Mouse (Mus musculus): ENCODE measurements around the gene Slc13a2. TPM values are rescaled to one million over a fixed set of nuclear protein-coding genes. Genes with fewer than 3 reads are reported as not detected.

The Slc13a2 gene
- total and polyA plus RNA-seq, 3 experiments, result 0.20 TPM; not detected in 2

- DNase-seq, result no peak
Measured at GRCm38 (mm10) chr11:78434052-78434451, 12.0 kb upstream of the Slc13a2 start.

- DNase-seq, result no peak
Measured at GRCm38 (mm10) chr11:78431176-78431575, 9.2 kb upstream of the Slc13a2 start.

DNA sequence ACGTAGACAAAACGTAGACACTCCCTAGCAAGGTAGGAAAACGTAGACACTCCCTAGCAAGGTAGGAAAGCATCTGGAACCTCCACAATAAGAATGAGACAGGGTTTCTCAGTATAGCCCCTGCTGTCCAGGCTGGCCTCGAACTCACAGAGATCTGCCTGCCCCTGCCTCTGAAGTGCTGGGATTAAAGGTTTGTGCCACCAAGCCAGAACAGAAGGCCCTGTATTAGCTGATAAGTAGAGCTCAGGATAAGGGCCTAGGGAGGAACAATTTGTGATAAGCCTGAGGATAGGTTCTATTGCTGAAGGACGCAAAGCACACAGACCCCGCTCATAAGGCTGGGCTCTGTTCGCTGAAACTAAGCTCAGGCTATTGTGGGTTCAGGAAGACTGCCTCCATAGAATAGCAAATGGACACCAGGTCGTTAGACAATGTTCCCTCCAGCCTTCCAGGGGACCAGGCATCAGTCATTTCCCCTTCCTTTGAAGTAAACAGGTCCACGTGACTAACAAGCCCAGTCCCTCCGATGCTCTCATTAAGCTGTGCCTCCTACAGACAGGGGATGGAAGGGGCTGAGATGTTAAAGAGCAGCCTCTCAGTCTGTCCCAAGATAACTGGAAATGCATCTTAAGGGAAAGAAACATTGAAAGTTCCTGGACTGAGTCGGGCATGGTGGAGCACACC lies 8.3 kb upstream of the Slc13a2 start:
- DNase-seq, result no peak

DNA sequence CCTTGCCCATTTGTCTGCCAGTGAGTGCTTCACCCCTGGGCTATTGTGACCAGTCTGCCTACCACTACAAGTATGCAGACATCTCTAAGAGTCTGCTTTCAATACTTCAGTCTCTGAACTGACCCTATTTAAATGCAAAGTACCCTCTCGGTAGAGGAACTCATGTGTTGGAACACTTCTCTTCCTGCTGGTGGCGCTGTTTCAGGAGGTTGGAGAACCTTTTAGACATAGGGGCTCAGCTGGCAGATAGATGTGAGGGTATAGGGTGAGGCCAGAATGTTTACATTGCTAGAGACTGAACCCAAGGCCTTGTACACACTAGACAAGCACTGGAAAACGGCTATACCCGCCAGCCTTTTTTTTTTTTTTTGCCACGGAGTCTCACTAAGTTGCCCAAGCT lies 6.3 kb upstream of the Slc13a2 start:
- no peak for DNase-seq

DNA sequence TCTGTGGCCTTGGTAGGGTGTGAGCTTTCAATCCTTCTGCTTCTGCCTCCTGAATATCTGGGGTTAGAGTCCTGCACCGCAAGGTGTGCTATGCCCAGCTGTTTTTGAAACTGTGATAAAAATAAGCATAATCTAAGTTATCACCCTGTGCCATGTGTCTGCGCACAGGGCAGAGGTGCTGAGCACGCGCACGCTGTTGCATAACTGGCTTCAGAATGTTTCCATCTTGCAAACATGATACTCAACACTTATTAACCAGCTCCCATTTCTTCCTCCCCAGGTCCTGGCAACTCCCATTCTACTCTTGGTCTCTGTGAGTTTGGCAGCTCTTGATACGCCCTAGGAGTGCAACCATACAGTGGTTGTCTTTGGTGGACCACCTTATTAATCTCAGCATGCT lies 5.6 kb upstream of the Slc13a2 start:
- no peak for DNase-seq

DNA sequence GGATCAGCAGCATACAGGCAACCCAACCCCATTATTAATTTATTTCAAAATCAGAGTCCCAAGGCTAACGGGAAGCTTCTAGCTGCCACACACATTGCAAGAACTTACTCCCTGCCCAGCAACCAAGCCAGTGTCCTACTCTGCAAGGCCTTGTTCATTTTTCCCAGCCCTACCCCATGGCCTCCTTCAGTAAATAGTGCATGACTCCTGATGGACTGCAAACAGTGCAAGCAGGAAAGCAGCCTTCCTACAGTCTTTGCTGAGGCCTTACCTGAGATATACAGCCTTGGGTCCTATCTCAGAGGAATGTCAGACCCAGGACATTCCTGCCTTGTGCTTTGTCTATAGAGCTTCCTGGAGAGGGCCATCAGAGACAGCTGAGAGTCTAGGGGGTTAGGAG lies 3.6 kb upstream of the Slc13a2 start:
- DNase-seq, result peak; percentile 49

DNA sequence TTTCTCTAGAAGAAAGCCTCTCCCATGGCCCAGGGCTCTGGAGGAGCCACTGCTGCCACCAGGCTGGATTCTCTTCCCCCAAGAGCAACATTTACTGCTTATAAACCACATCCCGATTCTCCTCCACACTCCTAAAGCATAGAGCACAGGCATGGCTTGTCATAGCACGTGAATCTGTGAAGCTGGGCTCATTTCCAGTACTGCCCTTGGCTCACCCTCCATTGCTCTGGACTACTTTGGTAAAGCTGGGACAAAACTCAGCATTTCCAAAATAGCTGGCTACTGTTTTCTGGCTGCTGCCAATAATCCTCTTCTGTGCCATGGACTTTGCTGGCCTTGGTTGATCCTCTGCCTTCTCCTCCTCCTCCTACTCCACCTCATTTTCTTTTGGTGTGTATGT lies 2.3 kb upstream of the Slc13a2 start:
- peak; percentile 81 for DNase-seq

DNA sequence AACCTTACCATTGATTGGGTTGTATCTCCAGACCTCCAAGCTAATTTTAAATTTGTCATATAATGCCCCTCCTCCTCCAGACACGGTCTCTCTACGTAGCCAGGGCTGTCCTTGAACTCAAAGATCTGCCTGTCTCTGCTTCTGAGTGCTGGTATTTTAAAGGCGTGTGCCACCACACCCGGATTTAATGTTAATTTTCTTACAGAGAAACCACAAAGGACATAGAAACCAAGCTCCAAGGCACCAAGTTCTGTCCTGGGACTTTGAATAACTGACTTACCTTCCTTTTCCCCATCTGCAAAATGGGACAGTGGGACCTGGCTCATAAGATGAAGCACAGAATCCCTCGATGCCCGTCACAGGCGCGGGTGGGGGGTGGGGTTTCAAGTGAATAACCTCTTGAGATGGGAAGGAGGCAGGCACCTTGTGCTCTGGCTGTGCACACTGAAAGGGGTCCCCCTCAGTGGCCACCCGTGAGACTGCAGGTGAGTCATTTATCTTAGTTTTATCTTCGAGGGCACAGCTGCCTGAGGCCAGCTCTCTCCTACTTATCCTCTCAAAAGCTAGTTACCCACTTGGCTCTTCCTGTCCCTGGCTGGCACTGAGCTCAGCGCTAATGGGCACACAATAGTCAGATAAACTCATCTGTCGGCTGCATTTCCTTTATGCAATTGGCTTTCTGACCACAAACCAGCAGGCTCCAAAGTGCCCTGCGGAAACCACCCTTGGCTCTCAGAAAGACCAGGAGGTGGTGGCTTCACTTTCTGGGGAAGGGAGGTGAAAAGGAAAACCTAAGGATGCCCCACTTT lies 612 bp downstream of the Slc13a2 start:
- DNase-seq, result no peak

DNA sequence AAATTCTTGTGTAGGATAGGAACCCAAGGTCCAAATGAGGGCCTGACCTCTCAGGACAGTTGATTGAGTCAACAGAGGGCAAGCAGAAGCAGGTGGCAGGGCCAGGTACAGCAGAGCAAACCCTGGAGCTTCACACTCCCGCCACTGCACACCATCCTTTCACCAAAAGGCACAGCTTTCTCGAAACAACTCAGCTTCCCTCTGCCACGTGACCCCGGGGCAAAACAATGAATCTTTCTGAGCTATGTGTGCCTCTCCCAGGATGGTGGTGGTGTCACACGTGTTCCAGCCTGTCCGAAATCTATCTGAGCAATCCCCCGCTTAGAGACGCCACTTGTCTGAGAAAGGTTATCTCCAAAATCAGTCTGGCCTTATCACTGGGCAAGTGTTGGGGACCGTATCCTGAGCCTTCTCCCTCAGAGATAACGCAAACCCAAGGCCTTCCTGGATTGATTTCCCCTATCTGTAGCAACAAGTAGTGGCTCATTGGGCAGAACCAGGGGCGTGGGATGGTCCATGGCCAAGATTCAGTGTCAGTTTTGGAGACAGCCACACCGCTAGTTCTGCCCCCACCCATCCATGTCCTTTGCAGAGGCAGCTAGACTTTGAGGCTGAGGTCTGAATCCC lies 1.6 kb downstream of the Slc13a2 start:
- DNase-seq, result no peak

- no peak for DNase-seq
Measured at GRCm38 (mm10) chr11:78416854-78417253, 5.2 kb downstream of the Slc13a2 start.

DNA sequence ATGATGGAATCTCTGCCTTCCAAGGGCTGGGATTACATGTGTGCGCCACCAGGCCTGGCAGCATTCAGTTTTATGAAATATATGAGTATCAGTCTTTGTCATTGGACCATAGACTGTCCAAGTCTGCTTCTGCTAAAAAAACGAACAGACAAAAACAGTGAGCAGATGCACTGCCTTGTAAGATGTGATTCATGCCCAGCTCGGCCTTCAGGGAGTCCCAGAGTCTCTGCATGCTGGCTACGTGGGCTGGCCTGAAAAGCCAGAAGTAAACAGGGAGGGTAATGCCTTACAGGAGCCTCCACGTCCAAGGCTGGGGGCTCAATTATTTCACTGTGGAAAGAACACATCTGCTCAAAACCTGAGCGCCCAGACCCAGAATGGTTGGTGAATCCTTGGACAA lies 9.2 kb downstream of the Slc13a2 start:
- peak; percentile 82 for DNase-seq

GRCm38 (mm10) chr11:78412324-78412850 lies 9.6 kb downstream of the Slc13a2 start:
- no peak for DNase-seq

DNA sequence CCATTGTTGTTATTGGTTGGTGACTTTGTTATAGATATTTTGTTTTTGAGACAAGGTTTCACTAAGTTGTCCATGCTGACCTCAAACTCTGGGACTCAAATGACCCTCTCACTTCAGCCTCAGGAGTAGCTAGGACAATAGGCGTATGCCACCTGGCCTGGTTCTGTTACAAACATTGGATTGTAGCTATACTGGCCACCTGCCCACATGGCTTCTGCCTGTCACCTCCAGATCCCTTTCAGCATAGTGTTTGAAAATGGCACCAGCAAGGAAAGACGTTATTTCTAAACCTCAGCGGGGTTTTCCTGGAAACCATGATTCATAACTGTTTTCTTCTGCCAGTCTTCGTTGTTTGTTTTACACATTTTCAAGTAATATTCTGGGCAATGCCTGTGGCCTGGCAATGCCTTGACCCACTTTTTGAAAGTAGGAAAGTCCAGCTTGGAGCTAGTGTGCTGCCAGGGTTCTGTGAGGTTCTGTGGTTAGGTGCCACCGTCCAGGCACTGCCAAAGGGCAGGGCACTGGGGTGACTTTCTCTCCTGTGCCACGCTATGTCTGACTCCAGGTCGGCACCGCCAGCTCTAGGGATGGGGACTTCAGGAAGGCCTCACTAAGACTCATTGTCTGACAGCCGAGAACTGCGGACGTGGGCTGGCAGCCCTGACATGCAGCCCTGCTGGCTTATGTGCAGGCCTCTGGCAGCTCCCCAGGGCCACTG lies 10.3 kb downstream of the Slc13a2 start:
- peak; percentile 87 for DNase-seq

DNA sequence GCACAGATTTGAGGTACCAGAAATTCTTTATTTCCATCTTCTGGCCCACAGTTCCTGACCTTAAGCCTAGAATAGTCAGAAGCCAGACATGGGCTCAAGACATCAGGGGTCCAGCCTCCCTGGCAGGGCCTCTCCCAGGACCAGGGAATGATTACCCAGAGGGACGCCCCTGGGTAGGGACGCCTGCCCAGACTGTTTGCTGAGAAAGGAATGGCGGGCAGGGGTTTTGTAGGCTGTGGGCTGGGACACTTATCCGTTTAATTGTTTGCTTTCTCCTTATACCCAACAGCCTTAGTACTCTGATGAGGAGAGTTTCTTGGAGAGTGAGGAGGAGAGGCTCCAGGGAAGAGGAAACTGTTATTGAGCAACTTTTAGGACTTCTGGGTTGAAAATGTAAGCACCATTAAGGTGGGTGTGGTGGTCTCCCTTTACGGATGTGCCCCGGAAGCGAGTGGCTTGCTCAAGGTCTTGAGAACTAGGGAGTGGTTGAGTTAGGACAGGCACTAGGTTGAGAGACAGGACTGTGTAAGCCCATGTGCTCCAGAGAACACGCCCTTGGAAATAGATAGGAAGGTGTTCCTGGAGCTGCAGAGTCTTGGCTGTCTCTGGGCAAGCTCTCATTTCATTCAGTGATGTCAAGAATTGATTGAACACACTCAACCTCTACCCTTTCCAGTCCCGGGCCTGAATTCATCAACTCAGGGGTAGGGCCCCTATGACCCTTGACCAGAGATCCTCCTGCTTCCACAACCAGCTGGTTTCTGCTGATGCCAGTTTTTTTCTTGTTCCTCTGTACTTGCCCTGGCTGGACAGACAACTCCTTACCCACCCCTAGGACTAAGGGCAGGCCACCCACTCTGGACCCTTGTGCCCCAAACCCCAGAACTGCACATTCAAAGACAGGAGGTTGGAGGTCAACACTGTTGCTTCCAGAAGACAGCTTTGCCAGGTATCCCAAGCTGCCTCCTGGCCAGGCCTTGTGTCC lies 13.5 kb downstream of the Slc13a2 start:
- no peak for DNase-seq

DNA sequence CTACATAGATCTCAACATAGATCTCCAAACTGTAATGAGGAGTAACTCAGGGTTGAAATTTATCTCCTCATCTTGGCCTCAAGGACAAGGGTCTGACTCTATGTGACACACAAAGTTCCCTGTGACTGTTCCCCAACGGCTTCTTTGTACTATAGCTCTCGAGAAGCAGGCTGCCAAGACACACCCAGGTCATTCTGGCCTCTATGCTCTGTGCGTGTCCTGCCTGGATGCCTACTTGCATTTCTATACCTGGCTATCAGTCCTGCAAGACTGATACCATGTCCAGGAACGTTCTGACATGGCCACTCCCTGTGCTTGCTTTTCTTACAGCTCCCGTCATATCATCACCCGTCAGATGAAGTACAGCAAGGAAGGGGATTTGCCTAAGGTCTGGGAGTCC lies 20.0 kb downstream of the Slc13a2 start:
- DNase-seq, result no peak

GRCm38 (mm10) chr11:78401469-78401868 lies 20.5 kb downstream of the Slc13a2 start:
- no peak for DNase-seq

DNA sequence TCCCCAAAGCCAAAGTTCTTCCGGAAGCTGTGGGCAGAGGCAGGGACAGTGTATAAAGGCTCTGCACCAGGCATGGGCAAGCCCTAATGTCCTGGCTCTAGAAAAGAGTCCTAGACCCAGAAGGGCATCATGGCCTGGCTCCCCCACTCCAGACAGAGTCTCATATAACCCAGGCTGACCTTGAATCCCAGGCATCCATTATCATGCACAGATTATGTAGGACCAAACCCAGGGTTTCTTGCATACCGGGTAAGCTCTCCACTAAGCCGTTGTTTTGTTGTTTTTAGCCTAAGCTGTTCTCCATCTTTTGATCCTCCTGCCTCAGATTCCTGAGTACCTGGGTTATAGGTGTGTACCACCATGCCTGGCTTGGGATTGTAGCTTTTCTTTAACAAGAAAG lies 21.1 kb downstream of the Slc13a2 start:
- DNase-seq, result no peak

DNA sequence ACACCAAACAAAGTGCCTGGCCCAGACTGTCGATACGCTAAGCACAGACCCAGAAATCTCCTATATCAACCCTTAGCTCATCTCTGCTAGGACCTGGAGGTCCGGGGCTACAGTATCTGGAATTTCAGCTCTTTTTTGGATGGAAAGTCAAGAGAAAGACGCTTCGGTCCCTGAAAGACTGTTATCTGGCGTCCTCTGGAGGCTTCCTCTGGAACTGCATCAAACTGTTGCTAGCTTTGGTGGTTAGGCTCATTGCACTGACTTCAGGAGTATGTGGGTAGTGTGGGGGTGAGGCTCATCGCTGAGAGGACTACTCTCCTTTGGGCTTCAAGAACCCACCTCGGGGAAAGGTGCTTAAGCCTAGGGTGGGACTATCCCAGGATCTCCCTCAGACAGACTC lies 22.3 kb downstream of the Slc13a2 start:
- DNase-seq, result peak; percentile 75

DNA sequence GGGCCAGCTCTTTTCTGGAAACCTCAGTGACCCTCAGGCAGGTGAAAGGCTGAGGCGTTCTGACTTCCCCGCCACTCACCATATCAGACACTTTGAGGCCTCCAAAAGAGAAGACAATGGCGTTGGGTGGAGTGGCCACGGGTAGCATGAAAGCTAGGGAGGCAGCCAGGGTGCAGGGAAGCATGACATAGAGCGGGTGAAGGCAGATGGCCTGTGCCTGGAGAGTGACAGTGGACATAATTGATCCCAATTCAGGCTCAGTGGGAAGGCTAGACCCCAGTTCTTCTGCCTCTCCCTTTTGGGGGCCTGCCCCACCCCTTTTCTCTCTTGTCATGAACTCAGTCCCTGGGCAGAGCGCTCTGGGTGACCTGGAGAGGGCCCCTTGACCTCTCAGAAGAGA lies 23.8 kb downstream of the Slc13a2 start:
- no peak for DNase-seq

- DNase-seq, result peak; percentile 80
Measured at GRCm38 (mm10) chr11:78397397-78397796, 24.6 kb downstream of the Slc13a2 start.

DNA sequence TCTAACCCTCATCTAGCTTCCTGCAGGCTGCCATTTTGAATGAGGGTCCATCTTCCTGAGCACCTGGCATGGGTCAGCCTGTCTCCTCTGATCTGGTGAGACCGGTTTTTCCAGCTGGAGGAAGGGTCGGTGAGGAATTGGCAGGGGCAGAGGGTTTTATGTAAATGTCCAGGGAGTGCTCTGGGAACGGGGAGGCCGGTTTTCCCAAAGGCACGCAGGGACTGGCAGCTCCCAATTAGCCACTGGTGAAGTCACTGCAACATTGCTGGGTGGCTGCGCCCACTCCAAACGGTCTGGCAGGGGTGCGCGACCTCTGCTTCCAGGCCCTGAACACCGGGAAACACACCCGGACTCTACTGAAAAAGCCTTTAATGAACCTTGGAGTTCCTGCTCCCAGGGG lies 25.1 kb downstream of the Slc13a2 start:
- DNase-seq, result no peak
